Mouse (Mus musculus) erythroid progenitor cell, adult 5-6 weeks (primary cell): ENCODE results near the gene Cttn. TPM values are rescaled to one million over a fixed set of nuclear protein-coding genes. Genes with fewer than 3 reads are reported as not detected.

Source experiments
- ATAC-seq: replicated peaks from 2 replicates; pipeline ENCODE4 v1.8.0; 2016; ENCODE audit warnings: moderate number of reproducible peaks, mild to moderate bottlenecking, moderate TSS enrichment, inconsistent platforms; ENCODE audit not compliant: poor library complexity, low FRiP score, severe bottlenecking
- total RNA-seq, 2 experiments: library from RNA; stranded (forward) in 1 of 2; stranded (reverse) in 1 of 2; fragments of 150-400 nt in 1 of 2; fragments of 186-747, 209-891 nt in 1 of 2; gene quantifications; 2 replicates each; pipeline versions ENCODE4 v1.2.3 to v1.2.4; 2015 to 2017; ENCODE audit warnings: low replicate concordance in 2 of 2

The Cttn gene
- 1.3 and 4.3 TPM in 2 replicates for total RNA-seq (2015; ENCODE audit: low replicate concordance)
- total RNA-seq (2017; ENCODE audit: low replicate concordance), result 4.1 and 6.9 TPM in 2 replicates

DNA sequence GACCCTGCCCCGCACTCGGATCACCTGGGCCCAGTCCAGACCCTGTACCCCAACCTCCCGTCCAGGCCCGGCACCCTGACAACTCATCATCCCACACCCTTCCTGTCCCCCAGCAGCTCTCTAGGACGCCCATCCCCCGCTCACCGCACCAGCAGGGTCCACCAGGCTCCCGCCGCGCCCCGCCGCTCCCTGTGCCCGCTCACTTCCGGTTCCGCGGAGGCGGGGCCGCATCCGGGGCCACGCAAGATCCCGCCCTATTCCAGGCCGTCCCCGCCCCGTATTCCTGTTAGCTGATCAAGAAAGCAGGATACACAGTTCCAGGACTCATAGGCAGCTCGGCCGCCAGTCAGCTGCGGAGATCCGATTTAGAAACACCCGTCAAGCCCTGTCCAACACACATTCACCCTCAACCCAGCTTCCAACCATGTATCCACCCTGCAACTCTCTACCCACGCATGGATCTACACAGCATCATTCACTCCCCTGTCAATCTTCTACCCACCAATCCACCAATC, at the start of gene Cttn:
Gene Cttn, minus strand, starts transcription at position 465 of the 515 bp plus-strand sequence.
- peak; percentile 88 for ATAC-seq

DNA sequence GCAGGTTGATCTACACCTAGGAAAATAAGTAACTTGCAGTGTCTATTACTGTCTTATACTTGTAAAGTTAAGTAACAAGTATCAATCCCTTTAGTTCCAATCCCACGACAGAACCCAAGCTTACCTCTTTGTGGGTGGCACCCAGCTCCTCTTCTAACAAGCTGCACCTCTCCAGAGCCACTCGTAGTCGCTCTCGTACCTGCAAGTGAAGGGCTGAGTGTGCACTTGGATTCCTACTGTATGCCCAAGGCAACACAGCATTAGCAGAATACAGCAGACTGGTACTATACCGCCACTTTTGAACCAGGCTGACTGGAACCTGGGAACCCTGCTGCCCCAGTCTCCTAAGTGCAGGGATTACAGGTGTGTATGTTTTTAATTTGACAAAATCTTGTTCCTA, 49.0 kb upstream of the Cttn start:
- ATAC-seq, result no peak

GRCm38 (mm10) chr7:144516711-144517110, 45.9 kb upstream of the Cttn start:
- no peak for ATAC-seq

DNA sequence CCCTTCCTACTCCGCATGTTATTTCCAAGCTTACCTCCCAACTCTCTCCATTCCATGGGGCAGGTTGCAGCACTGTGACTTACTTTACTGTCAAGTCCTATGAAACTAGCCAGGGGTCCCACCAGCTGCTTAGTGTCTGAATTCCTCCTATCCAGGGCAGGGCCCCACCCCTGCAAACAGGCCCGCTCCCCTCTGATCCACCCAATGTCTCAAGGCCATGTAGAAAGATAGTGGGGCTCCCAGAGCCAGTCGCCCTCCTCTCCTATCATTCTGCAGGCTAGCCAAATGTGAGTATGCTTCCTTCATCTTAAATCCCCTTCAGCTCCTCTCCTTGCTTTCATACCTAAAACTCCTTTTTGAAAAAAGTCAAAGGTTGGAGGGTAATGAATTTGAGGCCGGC, 38.3 kb upstream of the Cttn start:
- ATAC-seq, result no peak

- no peak for ATAC-seq
Observed at GRCm38 (mm10) chr7:144506807-144507206, 36.0 kb upstream of the Cttn start.

DNA sequence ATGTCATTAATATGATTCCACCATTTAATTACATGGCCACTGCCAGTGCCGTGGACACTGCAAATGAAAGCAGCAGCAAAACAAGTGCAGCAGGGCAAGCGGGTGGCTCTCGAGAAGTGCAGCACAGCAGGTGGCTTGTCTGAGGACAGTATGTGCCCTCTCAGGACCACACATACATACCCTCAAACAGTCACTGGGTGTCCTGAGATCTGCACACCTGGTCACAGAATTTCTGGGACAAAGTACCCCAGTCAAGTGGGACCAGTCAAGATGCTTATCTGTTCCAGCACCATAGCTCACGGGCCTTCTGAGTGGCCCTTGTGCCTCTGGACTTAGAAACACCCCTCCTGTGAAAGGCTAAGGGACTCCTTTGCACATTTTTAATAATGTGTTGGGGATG, 33.1 kb upstream of the Cttn start:
- ATAC-seq, result no peak

DNA sequence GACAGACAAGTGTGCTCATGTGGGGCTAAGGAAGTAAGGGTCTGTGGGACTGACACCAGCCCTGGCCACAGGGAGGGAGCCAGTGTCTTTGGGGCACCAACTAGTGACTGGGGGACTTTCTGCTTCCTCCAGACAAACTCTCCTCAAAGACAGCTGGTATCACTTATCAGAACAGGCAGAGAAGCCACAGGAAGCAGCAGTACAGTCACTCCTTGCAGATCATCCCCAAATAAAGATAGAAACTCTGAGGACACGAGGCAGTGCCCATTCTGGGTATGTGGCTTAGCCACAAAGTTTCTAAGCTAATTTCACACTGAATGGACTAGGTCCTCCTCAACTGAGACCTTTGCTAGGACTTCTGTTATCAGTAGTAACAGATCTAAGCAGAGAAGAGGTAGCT, 22.1 kb upstream of the Cttn start:
- no peak for ATAC-seq

DNA sequence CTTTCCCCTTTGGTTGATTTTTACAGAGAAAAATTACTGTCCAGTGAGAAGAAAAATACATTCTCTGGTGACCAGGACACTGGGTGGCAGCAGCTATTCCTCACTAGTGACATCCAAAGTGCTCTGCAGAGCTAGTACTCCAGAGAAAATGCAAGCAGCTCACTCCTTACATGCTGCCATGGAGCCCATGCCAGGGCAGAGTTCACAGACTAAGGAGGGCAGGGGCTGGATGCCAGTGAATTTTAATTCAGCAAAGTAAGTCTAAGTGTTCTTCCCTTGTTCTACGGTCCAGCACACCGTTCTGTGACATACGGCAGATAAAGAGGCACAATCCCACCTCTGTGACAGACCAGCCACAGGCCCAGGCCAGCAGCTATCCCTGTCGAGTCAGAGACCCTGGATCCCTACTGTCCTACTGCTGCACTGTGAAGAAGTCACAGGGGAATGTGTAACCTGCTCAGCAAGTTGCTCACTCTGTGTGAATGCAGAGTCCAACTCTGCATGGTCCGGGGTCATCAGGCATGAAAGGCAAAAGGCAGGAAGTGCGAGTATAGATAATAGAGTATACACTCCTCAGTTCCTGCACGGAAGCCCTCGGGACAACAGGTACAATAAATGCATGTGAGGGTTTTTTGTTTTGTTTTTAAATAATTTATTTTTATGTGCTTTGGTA, 19.5 kb upstream of the Cttn start:
- no peak for ATAC-seq

- ATAC-seq, result no peak
Observed at GRCm38 (mm10) chr7:144489067-144489774, 18.4 kb upstream of the Cttn start.

- ATAC-seq, result no peak
Observed at GRCm38 (mm10) chr7:144480314-144480713, 9.5 kb upstream of the Cttn start.

GRCm38 (mm10) chr7:144479569-144479968, 8.8 kb upstream of the Cttn start:
- ATAC-seq, result no peak

DNA sequence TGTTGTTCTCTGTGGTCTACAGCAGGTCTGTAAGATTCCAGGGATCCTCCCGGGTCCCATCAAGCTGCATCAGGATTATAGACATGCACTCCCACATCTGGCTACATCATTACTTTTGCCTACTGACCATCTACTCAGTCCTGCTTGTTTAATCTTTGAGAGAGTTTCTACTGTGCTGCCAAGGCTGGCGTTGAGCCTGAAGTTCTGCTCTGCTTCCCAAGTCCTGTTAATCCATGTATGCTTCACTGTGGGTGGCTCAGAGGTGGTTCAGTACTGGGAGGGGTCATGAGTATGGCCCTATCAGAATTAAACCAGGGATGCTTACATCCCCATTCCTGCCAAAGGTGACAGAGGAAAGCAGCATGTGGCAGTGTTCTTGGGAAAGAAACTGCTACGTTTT, 4.9 kb upstream of the Cttn start:
- no peak for ATAC-seq

DNA sequence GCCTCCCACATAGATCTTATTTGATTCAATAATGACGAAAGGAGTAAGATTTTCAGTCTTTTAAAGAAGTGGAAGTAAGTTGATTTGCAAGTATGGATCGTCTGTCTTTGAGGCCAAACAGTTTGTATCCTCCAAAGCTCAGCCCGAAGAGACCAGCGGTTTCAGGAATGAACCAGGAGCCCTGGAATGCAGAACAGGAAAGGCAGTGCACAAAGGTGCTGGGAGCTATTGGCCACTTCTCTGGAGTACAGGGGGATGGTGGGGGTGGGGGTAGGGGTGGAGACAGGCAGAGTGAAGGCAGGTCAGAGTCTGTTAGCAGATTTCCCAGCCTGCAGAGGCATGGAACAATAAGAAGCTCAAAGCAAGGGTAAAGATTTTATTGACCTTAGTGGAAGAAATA, 2.7 kb upstream of the Cttn start:
- no peak for ATAC-seq

- ATAC-seq, result no peak
Observed at GRCm38 (mm10) chr7:144471103-144471502, 294 bp upstream of the Cttn start.

DNA sequence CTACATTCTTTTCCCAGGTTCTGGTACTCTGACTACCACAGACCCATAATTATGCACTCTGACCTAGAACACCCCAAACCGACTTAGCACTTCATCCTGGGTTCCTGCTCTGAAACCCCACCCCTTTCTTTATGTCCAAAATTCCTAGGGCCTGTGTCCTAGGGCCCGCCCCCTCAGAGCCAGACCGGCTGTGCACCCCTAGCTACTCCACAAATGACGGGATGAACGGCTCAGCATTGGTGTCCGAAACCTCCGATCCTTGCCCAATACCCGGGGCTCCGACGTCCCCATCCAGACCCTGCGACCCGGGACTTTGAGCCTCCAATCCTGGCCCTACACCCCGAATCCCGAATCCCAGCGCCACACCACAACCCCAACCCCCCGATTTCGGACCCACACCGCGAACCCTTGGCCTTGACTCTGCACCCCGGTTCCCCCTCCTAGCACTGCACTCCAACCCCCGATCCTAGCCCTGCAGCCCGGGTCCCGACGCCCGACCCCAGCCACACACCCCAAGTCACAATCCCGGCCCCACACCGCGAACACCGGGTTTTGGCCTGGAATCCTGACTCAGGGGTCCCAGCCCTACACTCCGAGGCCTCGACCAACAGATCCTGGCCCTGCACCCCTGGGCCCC, 783 bp downstream of the Cttn start:
- no peak for ATAC-seq

DNA sequence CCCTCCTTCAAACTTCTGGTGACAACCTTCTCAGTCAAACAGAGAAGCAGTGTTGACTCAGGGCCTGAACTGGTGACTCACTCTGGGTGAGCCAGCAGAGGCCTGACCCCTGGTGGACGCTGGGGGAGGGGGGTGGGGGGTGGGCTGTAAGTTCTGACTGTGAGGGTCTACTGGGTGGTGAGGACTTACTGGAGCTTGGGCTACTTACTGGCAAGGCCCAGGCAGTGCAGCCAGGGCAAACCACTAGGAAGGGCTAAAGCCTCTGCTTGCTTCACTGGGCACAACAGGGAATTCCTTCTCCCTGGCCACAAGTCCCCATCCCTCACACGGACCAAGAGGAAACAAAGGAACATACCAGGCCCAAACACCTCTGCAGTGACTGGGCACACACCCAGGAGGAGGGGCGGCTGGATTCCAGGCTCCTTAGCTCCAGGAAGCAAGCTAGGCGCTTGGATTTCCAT, 1.6 kb downstream of the Cttn start:
- ATAC-seq, result no peak

DNA sequence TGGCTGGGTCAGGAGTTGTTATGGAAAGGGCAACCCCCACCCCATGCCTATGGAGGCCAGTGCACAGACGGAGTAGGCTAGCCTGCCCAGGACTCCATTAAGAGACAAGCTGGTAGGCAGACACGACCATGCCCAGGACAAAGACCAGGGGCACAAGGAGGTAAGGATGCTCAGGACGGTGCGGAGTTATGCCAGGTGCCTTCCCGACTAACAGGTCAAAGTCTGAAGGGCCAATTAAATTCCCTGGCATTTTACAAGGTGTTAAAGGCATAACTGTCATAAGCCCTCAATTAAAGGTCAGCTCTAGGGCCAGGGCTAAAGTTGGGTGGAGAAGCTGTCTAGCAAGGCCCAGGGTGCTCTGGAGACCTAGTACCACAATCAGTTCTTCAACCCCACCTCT, 2.1 kb downstream of the Cttn start:
- ATAC-seq, result no peak

- ATAC-seq, result no peak
Observed at GRCm38 (mm10) chr7:144462577-144462976, 8.2 kb downstream of the Cttn start.

DNA sequence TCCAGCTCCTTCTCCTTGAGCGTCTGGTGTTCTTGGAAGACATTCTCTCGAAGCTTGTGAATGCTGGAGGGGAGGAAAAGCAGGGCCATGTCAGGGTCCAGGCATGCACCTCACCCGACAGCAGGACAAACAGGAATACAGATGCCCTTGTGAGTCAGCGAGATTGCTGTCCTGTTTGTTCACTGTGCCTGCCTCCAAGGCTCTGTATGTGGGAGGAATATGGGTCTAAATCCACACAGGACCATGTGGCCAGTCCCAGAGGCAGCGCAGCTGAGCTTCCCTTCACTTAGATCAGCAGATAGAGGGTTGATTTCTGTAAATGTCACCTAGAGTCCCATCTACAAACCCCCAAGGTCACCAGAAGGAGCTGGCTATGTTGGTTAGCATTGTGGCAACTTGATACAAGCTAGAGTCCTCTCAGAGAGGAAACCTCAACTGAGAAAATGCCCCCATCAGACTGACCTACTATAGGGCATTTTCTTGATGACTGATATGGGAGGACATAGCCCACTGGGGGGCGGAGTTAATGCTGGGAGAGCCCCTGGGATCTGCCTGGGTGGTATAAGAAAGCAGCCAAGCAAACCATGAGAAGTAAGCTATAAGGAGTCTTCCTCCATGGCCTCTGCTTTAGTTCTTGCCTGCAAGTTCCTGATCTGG, 9.4 kb downstream of the Cttn start:
- ATAC-seq, result no peak

GRCm38 (mm10) chr7:144458881-144459280, 11.9 kb downstream of the Cttn start:
- ATAC-seq, result no peak
